Mouse (Mus musculus): ENCODE results near the gene Rab25.
A peak's percentile ranks its signal among the peaks of the same experiment; 100 is the strongest.

The Rab25 gene

GRCm38 (mm10) chr3:88567892-88568291, 19.8 kb upstream of the Rab25 start:
- DNase-seq (ENCODE audit: low read depth, low spot score): no peak

- no peak for DNase-seq (ENCODE audit: low read depth, low spot score)
Measured at GRCm38 (mm10) chr3:88566536-88567061, 18.5 kb upstream of the Rab25 start.

GRCm38 (mm10) chr3:88566116-88566515, 18.0 kb upstream of the Rab25 start:
- DNase-seq (ENCODE audit: low read depth, low spot score): no peak

- no peak for DNase-seq (ENCODE audit: low read depth, low spot score)
Measured at GRCm38 (mm10) chr3:88563966-88564365, 15.9 kb upstream of the Rab25 start.

GRCm38 (mm10) chr3:88563442-88563841, 15.3 kb upstream of the Rab25 start:
- no peak for DNase-seq (ENCODE audit: low read depth, low spot score)

GRCm38 (mm10) chr3:88561989-88562388, 13.9 kb upstream of the Rab25 start:
- DNase-seq (ENCODE audit: low read depth, low spot score): no peak

- DNase-seq (ENCODE audit: low read depth, low spot score): no peak
Measured at GRCm38 (mm10) chr3:88559596-88559995, 11.5 kb upstream of the Rab25 start.

GRCm38 (mm10) chr3:88556616-88557015, 8.5 kb upstream of the Rab25 start:
- no peak for DNase-seq (ENCODE audit: low read depth, low spot score)

- no peak for DNase-seq (ENCODE audit: low read depth, low spot score)
Measured at GRCm38 (mm10) chr3:88555731-88556130, 7.6 kb upstream of the Rab25 start.

- DNase-seq (ENCODE audit: low read depth, low spot score): no peak
Measured at GRCm38 (mm10) chr3:88555069-88555605, 7.0 kb upstream of the Rab25 start.

- DNase-seq (ENCODE audit: low read depth, low spot score): no peak
Measured at GRCm38 (mm10) chr3:88553880-88554586, 5.9 kb upstream of the Rab25 start.

GRCm38 (mm10) chr3:88553525-88553879, 5.4 kb upstream of the Rab25 start, which contains the start of gene Ubqln4:
TSS of gene Ubqln4 (plus strand) at chr3:88553758.
- no peak for DNase-seq (ENCODE audit: low read depth, low spot score)

GRCm38 (mm10) chr3:88552676-88553524, 4.8 kb upstream of the Rab25 start, which contains the start of gene Lamtor2:
TSS of gene Lamtor2 (minus strand) at chr3:88553074.
- peak; percentile 96 for DNase-seq (ENCODE audit: low read depth, low spot score)

GRCm38 (mm10) chr3:88552082-88552645, 4.1 kb upstream of the Rab25 start:
- DNase-seq (ENCODE audit: low read depth, low spot score): no peak

GRCm38 (mm10) chr3:88551586-88551985, 3.5 kb upstream of the Rab25 start:
- no peak for DNase-seq (ENCODE audit: low read depth, low spot score)

GRCm38 (mm10) chr3:88546674-88547418, 1.3 kb downstream of the Rab25 start:
- no peak for DNase-seq (ENCODE audit: low read depth, low spot score)

GRCm38 (mm10) chr3:88544955-88545591, 3.0 kb downstream of the Rab25 start:
- DNase-seq (ENCODE audit: low read depth, low spot score): no peak

- DNase-seq (ENCODE audit: low read depth, low spot score): no peak
Measured at GRCm38 (mm10) chr3:88544514-88544913, 3.6 kb downstream of the Rab25 start.

- DNase-seq (ENCODE audit: low read depth, low spot score): no peak
Measured at GRCm38 (mm10) chr3:88543651-88544410, 4.3 kb downstream of the Rab25 start.

GRCm38 (mm10) chr3:88543174-88543573, 4.9 kb downstream of the Rab25 start:
- DNase-seq (ENCODE audit: low read depth, low spot score): no peak
